Mouse (Mus musculus) spleen, postnatal 14 days (tissue): Measurements from ENCODE around the gene Pwp2.
A peak's percentile ranks its signal among the peaks of the same experiment; 100 is the strongest.
"Not testable (repeated sequence)": the region's sequence is repeated elsewhere in the genome, so short reads cannot be mapped to it uniquely, and the experiment has no call there.

ENCODE experiments used
- DNase-seq, 2 experiments: peaks; one replicate each; pipeline ENCODE4 v3.0.0; 2021 to 2022; ENCODE audit warnings: low spot score in 2 of 2

Pwp2 gene

DNA sequence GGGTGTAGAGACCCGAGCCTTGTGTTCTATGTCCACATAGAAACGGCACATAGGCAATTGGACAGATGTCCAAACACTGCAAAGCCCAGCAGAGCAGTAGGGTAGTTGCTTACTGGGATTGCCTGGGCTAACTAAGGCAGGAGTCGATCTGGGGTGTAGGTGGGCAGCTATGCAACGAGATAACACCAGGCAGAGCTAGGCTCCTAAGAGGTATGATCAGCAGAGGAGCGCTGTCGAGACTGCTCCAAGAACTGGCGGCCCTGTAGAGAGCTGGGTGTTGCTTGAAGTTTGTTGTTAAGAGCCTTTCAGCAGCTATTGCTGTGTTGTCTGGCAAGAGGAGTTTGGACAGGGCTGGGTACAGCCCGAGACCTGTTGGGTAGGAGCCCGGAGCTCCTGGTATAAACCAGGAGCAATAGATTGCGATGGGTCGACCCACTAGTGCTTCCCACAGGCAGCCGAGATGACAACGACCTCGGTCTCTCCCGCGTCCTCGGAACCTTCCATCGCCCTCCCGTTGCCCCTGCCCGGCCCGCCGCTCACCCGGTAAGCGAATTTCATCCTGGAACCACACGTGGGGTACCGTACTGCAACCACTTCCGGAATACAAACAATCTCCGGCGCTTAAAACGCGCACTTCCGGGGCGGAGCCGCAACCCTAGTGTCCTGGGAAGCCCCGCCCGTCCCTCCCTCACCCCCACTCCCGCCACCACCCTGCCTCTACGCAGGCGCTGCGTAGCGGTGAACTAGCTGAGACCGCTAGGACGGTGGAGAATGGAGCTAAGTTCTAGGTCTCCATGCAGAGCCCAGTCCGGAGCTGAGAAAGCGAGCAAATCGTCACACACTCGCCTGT, at the start of gene Pwp2:
TSS of gene Pwp2 (minus strand) at position 619 of the 850 bp plus-strand sequence.
- peak; percentile 75 to 80 for DNase-seq

DNA sequence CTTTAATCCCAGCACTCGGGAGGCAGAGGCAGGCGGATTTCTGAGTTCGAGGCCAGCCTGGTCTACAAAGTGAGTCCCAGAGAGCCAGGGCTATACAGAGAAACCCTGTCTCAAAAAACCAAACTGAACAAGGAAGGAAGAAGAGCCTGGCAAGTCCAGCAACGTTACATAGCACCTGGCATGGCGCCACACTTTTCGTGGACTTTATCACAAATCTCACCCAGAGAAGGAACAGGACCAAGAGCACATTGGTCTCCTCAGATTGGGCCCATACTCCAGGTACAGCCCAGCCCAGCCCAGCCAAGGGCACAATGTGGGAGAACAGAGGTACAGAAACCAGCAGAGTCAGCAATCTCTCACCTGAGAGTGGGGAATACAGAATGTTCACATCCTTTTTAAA, 48.8 kb upstream of the Pwp2 start:
- no peak for DNase-seq

DNA sequence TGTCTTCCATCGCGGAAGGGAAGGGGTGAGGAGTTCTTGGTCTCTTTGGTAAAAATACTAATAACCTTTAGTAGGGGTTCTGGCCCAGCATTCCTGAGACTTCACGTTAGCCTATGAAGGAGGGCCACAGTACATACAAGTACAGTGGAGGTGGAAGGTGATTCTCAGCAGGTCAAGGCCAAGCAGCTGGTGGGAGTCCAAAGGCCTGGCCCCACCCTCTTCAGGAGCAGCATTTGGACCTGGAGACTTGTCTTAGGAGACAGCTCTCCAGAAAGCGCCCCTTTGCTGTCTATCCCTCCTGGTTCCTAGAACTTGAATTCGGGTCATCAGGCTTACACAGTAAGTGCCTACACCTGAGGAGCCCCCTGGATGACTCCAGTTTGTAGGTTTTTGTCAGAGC, 48.2 kb upstream of the Pwp2 start:
- DNase-seq = no peak

DNA sequence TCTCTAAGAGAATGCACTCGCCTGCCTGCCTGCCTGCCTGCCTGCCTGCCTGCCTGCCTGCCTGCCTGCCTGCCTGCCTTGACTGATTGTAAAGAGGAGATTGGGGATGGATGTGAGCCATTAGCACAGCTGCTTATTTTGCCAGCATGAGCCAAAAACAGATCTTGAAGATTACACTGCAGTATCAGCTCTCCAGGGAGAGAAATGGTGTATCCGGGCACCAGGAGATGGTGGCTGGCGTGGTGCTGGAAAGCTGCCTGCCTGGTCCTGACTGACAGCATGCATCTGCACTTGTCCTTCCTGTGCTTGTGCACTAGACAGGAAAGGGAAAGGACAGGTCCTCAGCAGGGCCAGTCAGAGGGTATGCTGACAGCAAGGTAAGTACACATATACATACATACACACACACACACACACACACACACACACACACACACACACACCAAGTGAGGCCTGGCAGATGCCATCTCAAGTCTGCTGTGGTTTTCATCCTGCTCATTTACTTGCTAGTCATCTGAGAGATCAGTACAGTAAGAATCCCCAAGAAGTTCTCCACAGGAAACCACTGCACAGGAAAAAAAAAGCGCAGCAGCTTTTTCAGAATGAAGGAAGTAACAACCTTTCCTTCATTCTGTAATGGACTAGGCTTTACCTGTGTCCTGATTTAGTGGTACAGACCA, 47.5 kb upstream of the Pwp2 start:
- DNase-seq = no peak

DNA sequence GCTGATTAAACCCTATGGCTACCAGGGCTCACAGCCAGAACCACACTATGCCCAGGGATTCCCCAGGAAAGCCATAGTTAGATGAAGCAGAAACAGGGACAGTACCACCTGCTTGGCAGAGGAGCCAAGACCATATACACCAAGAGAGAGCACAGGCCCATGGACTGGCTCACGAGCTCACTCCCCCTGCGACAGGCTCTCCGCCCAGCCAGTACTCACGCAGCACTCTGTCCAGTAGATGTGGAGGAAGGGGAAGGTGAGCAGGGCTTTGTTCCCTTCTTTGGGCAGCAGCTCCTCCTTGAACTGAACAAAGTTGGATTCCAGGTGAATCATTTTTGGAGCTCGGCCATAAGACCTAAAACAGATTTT, 43.6 kb upstream of the Pwp2 start:
- no peak for DNase-seq

DNA sequence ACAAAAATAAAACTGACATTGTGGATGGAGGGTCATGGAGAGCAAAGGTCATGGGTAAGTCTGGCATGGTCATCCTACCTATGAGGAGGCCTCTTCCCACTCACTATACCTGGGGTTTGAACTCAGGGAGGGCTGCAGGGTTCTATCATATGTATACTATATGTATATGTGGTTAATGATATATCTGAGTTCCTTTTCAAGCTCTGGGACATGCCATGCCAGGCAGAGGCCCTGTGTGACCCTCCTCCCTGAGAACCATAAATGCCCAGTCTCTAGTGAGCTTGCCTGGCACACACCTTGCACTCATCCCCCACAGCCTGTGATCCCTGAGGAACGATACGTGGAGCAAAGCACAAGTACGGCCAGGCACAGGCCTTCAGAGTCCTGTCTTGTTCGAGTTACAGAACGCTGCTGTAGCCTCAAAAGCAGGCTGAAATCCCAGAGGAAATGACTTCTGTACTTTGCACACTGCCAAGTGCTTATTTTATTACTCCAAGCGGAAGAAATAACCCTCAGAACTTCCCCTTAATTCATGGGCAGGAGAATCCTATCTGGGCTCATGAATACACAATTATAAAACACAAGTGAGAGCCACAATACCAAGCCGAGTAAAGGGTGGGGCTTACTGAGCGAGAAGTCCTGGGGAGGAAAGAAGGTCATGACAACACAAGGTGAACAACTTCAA, 43.1 kb upstream of the Pwp2 start:
- DNase-seq = no peak

DNA sequence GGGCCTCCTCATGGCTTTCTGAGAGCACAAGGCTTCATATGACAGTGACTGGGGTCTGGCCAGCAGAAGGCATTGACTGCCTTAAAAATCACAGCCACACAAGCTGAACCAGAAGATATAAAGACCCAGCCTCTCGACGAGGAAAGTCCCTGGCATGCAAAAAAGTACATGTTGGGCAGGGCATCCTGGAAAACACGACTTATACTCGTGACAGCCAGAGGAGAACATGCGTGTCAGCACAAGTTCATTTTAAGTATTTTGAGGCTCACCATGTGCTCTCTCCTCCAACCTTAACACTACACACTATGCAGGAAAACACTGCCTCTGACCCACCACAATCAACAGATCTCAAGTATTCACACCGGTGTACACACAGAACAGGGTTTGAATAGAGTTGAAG, 39.2 kb upstream of the Pwp2 start:
- no peak for DNase-seq

DNA sequence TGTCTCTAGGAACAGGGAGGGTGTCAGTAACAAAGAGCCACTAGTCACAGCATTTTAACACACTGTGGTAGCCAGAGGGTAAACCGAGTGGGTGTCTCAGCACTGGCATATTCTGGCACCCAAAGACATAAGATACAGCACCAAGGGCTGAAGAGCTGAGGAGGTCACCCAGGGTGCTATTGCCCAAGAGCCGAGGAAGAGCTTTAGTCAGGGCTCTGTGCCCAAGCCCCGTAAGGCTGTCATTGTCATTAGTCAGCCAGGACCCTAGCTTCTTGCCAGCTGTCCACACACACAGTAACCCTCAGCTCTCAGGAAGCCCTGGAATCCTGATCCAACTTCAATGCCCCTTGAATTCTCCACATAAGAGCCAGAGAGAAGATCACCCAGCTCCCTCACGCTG, 38.0 kb upstream of the Pwp2 start:
- no peak for DNase-seq

DNA sequence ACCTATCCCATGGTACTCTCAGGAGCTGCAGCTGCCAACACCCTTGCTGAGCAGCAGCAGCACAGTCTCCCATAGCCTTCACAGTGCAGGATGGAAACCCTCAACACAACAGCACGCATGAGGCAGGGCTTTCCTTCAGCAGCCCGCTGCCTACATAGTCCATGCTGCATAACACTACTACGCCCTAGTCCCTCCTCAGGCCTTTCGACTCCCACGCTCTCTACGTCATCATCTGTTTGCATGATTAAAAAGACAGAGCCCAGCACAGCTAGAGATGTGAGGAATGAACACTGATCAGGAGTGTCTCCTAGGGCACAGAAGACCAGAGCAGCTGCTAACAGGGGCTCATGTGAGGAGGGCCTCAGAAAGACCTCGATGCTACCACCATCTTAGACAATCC, 36.4 kb upstream of the Pwp2 start:
- no peak for DNase-seq

DNA sequence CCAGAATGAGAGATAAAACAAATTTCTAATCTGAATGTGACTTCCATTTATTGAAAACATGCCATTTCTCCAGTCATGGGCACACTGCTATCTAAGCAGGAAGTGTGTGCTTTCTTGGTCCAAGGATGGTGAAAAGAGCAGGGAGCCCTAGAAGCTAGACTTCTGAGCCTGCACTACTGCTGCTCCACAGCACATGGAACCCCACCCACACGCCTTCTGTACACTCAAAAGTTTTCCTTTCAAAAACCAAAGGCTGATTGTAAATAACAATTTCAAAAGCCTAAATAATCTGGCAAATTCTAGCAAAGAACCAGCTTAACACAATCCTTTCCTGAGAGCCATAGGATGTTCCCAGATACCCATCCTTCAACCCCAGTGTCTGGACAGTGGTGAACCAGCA, 34.6 kb upstream of the Pwp2 start:
- DNase-seq = no peak

DNA sequence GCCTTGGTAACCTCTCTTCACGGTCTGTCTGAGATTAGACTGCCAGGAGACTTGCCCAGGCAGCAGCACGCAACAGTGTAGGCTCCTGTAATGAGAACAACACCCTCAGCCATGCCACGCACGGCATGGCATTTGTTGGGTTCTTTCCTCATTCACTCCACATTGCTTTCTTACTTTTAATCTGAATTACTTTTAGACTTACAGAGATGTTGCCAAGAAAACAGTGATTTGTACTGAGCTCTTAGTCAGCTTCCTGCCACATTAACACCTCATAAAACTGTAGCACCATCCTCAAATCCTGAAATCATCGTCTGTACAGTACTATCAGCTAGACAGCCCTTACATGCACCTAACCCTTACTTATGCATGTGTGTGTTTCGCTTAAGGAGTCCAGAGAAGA, 33.6 kb upstream of the Pwp2 start:
- no peak for DNase-seq

DNA sequence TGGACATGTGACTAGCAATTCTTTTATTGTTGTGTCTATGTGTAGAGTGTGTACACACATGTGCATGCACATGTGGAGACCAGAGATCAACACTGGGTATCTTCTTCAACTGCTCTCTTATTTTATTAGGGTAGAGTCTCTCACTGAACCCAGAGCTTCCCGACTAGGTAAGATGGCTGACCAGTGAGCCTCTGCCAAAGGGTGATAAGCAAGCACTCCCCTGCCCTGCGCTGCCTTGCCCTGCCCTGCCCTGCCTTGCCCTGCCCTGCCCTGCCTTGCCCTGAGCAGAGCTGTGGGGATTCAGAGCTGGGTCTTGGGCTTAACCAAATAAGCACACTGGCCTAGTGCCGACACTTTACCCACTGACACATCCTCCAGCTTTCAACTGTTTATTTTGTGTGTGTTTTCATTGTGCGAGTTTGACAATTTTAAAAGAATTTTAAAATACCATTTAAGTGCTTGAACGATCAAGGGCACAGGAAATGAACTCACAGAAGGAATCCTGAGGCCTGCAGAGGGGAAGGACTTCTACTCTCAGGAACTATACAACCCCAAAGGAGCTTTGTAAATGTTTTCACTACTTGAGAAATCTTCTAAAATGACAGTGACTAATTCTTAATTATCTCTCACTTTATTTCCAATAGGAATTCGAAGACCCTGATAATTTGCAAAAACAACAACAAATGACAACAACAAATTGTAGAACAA, 31.6 kb upstream of the Pwp2 start:
- peak; percentile 22 to 28 for DNase-seq

DNA sequence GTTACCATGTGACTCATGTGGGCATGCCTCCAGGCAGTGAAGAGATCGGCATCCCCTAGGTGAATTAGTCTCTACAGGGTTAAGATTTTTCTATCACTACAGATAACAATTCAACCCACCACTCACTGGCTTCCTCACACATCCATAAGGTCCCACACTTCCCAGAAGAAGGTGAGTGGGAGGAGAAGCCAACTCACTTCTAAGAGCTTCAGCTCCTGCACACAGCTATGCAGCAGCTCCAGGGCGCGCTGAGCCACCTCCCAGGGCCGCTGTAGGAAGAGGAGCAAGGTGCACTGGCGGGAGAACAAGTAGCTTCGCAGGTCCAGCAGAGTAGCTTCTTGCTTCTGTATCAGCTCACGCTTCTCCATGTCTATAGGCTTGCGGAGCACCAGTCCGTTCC, 29.4 kb upstream of the Pwp2 start:
- DNase-seq = no peak

DNA sequence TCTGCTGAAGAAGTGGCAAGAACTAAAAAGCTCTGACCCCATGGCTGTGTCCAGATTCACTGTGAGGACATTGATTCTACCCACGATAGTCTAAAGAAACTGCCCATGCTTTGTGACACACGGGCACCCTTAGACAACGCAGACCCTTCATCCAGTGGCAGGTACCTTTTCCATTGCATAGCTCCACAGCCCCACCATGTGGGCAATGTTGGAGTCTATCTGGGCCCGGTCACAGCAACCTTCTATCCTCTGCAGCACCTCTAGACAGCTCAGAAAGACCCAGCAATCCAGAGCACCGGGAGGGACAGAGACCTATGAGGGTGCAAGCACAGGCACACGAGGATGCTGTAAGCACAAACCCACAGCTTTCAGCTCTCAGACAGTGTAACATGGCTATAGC, 26.4 kb upstream of the Pwp2 start:
- no peak for DNase-seq

DNA sequence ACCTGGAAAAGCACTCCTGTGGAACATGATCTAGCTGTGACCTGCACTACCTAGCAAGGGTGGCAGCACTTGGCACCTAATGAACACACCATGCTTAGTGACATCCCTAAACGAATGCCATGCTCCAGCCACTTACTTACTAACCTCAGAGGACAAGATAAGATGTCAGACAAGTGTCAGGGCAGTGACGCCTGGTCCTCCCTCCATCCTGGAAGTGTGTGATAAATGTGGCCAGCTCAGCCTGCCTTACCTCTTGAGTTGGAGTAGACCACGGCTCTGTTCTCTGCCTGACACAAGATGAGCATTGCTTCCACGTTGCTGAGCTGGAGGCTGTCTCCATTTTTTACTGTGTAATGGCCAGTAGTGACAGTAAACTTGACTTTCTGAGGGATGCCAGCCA, 16.2 kb upstream of the Pwp2 start:
- no peak for DNase-seq

DNA sequence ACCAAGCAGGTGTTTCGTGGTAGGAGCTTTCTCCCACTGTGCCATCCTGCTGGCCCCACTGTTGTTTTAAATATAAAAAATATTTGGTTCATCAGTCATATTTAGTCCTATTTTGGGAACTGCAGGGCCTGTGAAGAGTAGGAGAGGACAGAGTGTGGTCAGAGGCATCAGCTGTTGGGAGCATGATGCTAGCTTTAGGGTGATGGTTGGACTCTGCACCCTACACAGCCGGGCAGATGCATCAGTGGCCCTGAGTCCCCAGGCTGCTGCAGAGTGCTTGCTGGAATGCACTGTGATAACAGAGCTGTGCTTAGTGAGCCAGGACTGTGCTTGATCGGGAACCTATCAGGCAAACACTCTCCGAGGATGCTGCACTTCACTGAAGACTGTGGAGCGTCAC, 8.0 kb upstream of the Pwp2 start:
- no peak for DNase-seq

DNA sequence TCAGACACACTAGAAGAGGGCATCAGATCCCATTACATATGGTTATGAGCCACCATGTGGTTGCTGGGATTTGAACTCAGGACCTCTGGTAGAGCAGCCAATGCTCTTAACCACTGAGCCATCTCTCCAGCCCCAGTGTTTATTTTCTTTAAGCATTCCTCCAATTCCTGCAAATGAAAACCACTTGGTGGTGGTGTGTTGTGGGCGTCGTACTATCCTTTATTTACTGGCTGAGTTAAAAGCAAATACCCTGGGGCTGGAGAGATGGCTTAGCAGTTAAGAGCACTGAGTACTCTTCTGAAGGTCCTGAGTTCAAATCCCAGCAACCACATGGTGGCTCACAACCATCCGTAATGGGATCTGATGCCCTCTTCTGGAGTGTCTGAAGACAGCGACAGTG, 1.1 kb upstream of the Pwp2 start:
- DNase-seq = not testable (repeated sequence)

DNA sequence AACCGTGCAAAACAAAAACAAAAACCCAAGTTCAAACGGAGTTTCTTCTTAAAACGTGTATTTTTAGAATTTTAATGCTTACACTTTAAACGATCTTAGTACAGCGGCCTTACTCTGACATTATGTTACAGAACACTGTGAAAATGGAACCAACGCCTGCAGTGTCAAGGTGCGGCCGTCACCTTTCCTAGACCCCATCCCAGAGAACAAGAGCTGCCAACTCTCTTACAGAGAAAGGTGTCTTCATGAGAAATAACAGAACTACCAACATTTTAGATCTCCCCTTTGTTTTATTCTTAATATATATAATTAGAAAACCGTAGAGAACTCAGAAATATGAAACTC, 404 bp upstream of the Pwp2 start:
- DNase-seq = no peak

DNA sequence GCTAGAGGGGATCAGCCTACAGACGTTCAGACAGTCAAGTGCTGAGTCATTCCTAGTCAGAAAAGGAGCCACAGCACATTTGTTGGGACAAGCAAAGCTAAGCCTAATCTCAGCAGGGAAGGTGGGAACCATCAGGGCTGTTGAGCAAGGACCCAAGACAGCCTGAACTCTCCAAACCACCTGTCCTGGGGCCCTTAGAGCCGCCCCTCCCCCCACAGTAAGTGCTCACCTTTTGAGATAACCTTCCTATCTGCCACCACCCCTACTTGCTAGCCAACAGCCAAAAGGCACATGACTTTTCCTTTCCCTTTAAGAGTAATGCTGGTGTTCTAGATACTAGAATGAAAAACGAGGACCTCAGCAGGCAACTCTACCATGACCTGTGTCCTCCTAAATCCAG, 1.4 kb downstream of the Pwp2 start:
- no peak for DNase-seq

DNA sequence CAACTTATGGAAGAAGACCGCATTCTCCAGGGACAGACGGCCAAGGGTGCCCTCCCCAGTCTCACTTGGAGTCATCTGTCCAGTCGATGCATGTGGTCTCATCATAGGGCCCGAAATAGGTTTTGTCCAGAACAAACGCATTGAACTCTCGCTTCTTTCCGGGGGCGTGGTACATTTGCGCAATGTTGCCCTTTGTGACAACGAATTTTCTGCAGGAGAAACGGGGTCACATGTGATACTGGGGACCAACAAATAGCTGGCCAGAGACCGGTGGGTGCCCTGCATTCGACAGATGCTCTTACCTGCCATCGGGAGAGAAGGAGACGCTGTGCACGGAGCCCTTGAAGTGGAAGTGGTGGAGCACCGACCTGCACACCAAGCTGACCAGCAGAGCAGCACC, 2.6 kb downstream of the Pwp2 start:
- DNase-seq = no peak

DNA sequence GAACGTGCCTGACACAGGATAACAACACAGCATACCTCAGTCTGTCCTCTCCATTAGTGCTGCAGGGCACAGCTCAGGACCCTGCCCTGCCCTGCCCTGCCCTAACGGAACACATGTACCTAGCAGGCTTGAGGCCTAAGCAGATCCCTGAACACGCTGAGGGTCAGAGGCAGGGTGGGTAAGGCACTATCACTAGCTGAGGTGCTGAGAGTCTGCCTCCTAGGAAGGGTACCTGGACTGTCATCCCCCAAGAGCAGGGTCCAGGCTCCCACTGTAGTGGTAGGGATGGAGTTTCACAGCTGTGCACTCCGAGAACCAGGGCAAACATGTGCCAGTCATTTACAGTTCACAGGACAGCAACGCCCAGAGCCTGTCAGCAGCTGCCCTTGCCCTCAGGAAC, 10.5 kb downstream of the Pwp2 start:
- no peak for DNase-seq

DNA sequence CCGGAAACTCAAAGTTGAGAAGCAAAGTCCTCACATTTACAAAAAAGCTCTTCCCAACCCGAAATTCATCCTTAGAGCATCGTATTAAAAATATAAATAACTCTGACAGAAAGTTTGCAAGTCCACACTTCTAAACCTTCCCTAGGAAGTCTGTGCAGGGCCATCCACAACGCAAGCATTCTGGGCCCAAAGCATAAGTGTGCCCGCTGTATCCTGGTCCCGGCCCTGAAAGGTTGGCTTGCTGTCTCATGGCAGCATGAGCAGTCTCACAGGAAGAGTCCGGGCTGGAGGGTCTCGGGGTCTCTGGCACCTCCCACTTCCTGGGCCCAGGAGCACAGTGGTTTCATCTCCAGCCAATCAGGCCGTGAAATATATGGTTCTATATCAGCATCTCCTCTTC, 13.4 kb downstream of the Pwp2 start:
- no peak for DNase-seq

DNA sequence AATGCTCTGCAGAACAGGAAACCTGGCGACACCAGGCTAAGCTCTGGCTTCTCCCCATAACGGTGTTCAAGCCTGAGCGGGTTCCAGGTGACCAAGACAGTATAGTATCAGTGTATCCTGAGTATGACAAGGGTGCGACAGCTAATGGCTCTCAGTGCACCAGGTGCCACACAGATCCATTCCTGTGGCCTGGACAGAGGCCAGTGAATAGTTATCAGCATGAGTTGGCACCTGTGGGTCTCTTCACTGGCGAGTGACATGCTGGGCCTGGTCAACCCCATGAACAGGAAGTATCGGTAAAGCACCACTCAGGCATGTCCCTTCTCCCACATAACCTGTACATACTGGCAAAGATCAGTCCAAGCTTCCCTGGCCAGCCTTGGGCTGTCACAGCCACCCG, 13.9 kb downstream of the Pwp2 start:
- DNase-seq = no peak
